Mouse (Mus musculus): ENCODE measurements around the gene Gm20388.

GRCm38 (mm10) chr8:122462510-122462909 lies 2551.9 kb downstream of the Gm20388 start:
- TF ChIP-seq CTCF (IDR thresholded peaks at IDR 0.05; ENCODE audit: insufficient read depth, low read depth, low read length): no peak
- TF ChIP-seq POLR2A (IDR thresholded peaks at IDR 0.05; ENCODE audit: insufficient read depth, low read depth, low read length): no peak

All from olfactory bulb, adult 2 months (tissue).